Mouse (Mus musculus) erythroblast, embryonic 14.5 days (primary cell): Measurements from ENCODE around the gene Zfp618.

Experiments used
- GATA1 ChIP-seq: IDR thresholded peaks from 2 replicates; pipeline ENCODE4 v1.6.1; 2012; ENCODE audit warnings: low read length, inconsistent platforms, mixed read lengths
- TAL1 ChIP-seq: IDR thresholded peaks from 3 replicates; pipeline ENCODE4 v1.6.1; 2012; ENCODE audit warnings: low read length, inconsistent platforms, mixed read lengths

DNA sequence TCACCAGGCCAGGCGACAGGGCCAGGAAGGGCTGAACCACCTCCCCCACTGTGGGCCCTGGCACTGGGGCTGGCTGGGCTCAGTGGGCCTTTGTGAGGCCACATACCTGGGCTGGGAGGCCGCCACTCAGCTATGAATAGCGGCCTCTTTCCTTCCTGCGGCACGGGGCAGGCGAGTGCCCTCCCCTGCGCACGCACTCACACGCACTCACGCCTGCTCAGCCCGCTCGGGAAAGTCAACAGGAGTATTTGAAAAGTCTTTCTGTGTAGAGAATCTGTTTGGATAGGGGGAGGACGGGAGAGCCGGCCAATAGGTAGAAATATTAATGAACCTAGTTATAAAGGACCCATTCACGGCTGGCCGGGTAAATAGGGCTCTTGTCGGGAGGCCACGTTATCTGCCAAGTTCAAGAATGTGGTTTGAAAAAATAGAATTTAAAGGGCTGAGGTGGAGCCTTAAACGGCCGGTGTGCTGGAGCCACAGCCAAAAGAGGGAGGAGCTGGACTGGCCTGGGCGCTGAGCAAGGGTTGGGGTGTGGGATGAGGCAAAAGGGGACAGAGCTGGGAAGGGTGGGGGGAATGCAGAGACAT, 221.0 kb downstream of the Zfp618 start:
- no peak for TF ChIP-seq GATA1
- TF ChIP-seq TAL1: no peak
